Mouse (Mus musculus): Measurements from ENCODE around the gene Gm30302.

Gm30302 gene

GRCm38 (mm10) chr13:49738011-49738410 lies 60.8 kb downstream of the Gm30302 start:
- no peak for DNase-seq (ENCODE audit: low read depth, low spot score)

- DNase-seq (ENCODE audit: low read depth, low spot score) = no peak
Observed at GRCm38 (mm10) chr13:49736430-49736829, 62.4 kb downstream of the Gm30302 start.
